Mouse (Mus musculus): ENCODE results near the gene Shisa8. TPM values are rescaled to one million over a fixed set of nuclear protein-coding genes. Genes with fewer than 3 reads are reported as not detected.

Shisa8 gene
- polyA plus RNA-seq, 1 experiment from 2014 or later = 0.21 TPM

DNA sequence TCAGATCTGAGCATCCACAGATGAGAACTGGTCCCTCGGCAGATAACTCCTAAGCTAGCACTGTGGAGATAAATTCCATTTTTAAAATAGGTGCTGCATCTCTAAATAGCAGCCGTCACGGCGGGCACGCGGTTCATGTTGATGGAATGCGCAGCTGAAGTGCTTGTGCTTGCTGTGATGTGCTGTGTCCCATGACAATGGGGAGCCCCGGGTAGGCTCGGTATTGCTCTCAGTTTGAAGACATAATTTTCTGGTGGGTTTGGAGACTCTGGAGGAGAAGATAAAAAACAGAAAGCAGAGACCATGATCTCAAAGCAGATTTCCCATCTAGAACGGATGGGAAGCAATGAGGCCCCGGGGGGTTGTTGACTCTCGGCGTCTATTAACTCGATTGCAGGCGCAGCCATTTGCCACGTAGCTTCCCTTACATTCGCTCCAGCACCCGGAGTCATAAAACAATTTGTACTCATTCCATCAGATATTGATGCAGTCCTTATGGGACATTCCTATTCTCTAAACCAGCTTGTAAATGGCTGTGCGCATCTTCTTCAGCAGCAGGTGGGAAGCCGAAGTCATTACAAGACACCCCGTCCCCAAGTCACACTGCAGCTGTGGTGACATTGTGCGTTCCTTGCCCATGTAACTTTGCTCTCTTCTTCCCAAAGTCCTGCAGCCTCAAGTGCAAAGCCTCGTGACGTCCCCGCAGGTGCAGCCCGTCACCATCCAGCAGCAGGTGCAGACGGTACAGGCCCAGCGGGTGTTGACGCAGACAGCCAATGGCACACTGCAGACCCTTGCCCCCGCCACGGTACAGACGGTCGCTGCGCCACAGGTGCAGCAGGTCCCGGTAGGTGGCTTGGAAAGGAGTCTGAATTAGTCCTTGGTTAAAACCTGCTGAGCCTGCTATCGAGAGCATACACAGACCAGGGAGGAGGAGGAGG lies 41.9 kb downstream of the Shisa8 start:
- Histone ChIP-seq H3K36me3 (peaks cover 57% of the 10 kb centered on the region), H3K4me1 (peaks cover 56% of the 10 kb centered on the region), H3K9me3 (no peaks in the 10 kb centered on the region), H3K4me2 (peak overlapping the region; percentile 24), H3K4me3 (no peak overlapping the region), H3K27ac (replicated peaks) (peak overlapping the region; percentile 77), H3K27me3 (replicated peaks) (no peaks in the 10 kb centered on the region), H3K9ac (no peak overlapping the region)
- WGBS = 72% methylated on average over 36 of the region's 36 CpGs
- ATAC-seq (ENCODE audit: extremely low read depth, insufficient number of reproducible peaks, low FRiP score, low TSS enrichment) = no peak

DNA sequence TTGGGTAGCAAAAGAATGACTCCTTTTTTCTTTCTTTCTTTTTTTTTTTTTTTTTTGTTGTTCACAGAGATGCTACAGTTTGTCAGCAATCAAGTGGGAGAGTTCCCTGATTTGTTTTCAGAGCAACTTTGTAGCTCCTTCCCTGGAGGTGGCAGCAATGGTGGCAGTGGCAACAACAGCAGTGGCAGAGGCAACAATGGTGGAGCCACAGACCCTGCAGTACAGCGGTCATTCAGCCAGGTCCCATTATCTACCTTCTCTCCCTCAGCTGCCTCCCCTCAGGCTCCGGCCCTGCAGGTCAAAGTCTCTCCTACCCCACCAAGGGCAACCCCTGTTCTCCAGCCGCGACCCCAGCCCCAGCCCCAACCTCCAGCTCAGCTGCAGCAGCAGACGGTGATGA lies 42.9 kb downstream of the Shisa8 start:
- H3K4me3 ChIP-seq = no peak overlapping the region
- H3K27ac ChIP-seq (replicated peaks) = peak overlapping the region; percentile 77
- H3K4me2 ChIP-seq = peak overlapping the region; percentile 24
- no peak for ATAC-seq (ENCODE audit: extremely low read depth, insufficient number of reproducible peaks, low FRiP score, low TSS enrichment)
- peaks cover 47% of the 10 kb centered on the region for H3K36me3 ChIP-seq
- H3K9ac ChIP-seq = peak overlapping the region; percentile 8; the same call in 1 of the 2 replicates
- H3K9me3 ChIP-seq = no peaks in the 10 kb centered on the region
- peaks cover 66% of the 10 kb centered on the region for H3K4me1 ChIP-seq
- 52% methylated on average over 5 of the region's 5 CpGs for WGBS
- no peaks in the 10 kb centered on the region for H3K27me3 ChIP-seq (replicated peaks)

DNA sequence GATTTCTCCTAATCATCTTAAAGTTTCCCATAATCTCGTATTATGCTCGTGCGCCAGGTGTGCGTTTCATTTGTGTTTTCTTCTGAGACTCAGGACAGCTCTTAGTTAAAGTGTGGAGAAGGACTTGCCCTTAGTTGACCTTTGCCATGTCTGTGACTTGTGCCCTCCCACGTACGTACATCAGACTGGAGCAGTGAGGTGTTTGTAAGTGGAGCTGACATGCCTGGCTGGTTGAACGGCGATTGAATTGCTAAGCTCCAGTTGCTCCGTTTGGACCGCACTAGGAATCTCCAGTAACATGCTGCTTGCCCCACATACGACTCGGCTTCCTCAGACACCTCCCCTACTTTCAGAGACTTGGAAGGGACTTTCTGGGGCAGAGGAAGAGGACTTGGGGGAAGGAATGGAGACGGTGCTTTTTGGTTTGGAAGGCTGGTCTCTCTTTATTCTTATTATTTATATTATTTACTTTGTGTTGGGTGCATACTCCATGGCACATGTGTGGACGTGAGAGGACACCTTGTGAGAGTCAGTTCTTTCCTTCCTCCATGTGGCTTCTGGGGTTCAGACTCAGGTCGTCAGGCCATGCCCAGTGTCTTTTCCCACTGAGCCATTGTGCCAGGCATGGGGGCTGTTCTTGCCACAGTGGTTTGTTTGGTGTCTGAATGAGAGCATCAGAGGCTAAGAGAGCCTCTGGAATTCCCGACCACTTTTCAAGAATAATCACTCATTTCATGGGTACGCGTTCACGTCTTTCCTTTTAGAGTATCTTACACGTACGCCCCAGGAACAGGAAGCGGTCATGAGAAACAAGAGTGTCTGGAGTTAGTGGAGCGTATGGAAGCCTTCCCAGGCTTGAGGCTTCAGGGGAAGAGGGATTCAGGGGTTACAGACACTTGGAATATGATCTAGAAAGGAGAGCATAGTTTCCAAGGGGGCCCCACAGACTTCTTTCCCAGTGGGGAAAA lies 45.1 kb downstream of the Shisa8 start:
- Histone ChIP-seq H3K4me3 (no peak overlapping the region), H3K36me3 (peaks cover 27% of the 10 kb centered on the region), H3K27me3 (replicated peaks) (no peaks in the 10 kb centered on the region), H3K9ac (peak overlapping the region; percentile 12), H3K27ac (replicated peaks) (peak overlapping the region; percentile 29), H3K4me1 (peaks cover 87% of the 10 kb centered on the region), H3K4me2 (no peak overlapping the region), H3K9me3 (no peaks in the 10 kb centered on the region)
- WGBS = 56% methylated on average over 23 of the region's 23 CpGs
- ATAC-seq (ENCODE audit: extremely low read depth, insufficient number of reproducible peaks, low FRiP score, low TSS enrichment) = no peak

DNA sequence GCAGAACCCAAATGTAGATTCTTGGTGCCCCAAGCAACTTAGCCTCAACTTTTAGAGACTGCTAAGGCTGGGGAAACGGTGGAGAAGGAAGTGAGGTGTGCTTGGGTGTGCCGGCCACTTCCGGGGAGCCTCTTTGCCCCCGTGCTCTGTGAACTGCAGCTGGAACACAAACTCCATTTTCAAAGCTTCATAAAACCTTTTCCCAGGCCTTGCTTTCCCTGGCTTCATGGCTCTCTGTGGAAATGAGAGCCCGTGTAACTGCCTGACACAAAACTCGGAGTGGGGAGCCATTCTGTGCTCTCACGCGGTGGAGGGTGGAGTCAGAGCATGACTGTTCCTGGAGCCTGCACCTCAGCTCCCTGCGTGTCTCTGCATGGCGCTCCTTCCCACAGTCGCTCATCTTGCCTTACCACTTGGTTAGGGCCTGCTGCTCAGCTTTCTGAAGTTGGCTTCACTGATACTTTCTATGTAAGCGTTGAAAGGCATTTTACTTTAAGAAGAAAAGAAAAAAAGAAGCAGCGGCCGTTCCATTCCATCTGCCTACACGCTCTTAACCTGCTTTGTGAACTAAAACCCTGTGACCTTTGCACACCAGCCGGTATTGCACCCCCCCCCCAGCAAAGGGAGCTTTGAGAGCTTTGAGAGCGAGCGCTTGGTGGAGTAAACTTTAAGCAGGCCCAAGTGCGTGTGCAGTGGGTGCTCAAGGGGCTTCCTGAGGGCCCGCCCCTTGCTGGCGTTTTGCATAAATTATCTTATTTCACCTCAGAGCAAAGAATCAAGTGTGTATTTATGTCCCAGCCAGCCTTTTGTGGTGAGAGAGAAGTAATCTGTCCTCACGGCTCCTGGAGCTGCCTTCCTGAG lies 46.1 kb downstream of the Shisa8 start:
- H3K9me3 ChIP-seq = no peaks in the 10 kb centered on the region
- H3K4me3 ChIP-seq = no peak overlapping the region
- 64% methylated on average over 22 of the region's 22 CpGs for WGBS
- H3K27me3 ChIP-seq (replicated peaks) = no peaks in the 10 kb centered on the region
- no peak for ATAC-seq (ENCODE audit: extremely low read depth, insufficient number of reproducible peaks, low FRiP score, low TSS enrichment)
- H3K4me2 ChIP-seq = 0 out of 2 replicates have a peak overlapping the region, but pooled peaks have one; percentile 6
- H3K27ac ChIP-seq (replicated peaks) = peak overlapping the region; percentile 29; the same call in 1 of the 2 replicates
- peak overlapping the region; percentile 47 for H3K9ac ChIP-seq
- peaks cover 17% of the 10 kb centered on the region for H3K36me3 ChIP-seq
- peaks cover 98% of the 10 kb centered on the region for H3K4me1 ChIP-seq

DNA sequence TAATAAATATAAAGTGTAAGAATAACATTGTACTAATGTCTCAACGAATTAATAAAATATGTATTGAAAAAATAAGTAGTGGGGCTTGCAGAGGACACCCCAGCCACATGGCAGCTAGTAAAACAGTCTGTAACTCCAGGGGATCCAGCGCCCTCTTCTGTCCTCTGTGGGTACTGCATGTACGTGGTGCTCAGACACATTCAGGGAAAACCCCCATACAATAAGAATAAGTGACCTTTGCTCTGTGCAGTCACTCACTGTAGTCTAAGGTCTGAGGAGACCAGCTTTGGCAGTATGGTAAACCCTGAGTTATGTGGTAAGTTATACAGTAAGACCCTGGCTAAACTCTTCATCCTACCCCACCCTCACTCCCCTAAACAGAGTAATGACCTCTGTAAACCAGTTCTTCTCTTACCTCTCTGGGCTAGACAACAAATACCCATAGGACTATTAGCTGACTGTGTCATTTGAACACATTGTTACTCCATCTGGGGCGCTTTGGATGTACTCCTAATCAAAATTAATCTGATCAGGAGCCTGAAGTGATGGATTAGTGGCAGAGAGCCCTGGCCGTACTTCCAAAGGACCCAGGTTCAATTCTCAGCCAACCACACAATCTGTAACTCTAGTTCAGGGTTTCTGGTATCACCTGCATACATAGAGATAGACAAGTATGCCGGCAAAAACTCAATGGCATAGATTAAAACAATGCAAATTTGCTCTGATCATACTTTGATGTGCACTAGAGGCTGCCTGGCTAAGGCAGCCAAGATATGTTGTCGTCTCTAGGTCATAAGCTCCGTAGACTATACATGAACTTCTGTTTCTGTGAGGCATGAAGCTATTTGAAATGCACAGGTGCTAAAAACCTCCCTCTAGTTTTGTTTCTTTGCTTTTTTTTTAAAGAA lies 47.0 kb downstream of the Shisa8 start:
- H3K4me2 ChIP-seq = no peak overlapping the region
- peaks cover 99% of the 10 kb centered on the region for H3K4me1 ChIP-seq
- H3K27ac ChIP-seq (replicated peaks) = 0 out of 2 replicates have a peak overlapping the region, but pooled peaks have one; percentile 12
- ATAC-seq (ENCODE audit: extremely low read depth, insufficient number of reproducible peaks, low FRiP score, low TSS enrichment) = no peak
- H3K4me3 ChIP-seq = no peak overlapping the region
- H3K36me3 ChIP-seq = peaks cover 8% of the 10 kb centered on the region
- H3K27me3 ChIP-seq (replicated peaks) = no peaks in the 10 kb centered on the region
- H3K9me3 ChIP-seq = no peaks in the 10 kb centered on the region
- peak overlapping the region; percentile 30; the same call in 1 of the 2 replicates for H3K9ac ChIP-seq
- WGBS = 55% methylated on average over 8 of the region's 8 CpGs

DNA sequence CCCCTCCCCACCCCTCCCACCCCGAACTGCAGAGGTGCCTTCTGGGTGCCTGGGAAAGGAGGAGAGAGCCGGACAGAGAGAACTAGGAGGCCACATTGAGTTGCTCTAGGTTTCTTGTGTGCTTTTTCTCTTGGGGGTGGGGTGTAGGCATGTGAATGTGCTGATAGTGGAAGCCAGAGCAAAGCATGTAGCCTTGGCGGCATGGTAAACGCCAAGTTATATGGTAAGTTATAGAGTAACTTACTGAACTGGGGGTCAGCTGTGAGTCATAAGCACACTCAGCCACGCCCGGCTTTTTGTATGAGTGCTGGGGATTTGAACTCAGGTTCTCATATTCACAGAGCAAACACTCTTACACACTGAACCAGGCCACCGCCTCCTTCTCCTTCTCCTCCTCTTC lies 48.1 kb downstream of the Shisa8 start:
- Histone ChIP-seq H3K4me2 (0 out of 2 replicates have a peak overlapping the region, but pooled peaks have one; percentile 20), H3K36me3 (no peaks in the 10 kb centered on the region), H3K9me3 (no peaks in the 10 kb centered on the region), H3K4me3 (no peak overlapping the region), H3K27me3 (replicated peaks) (no peaks in the 10 kb centered on the region), H3K27ac (replicated peaks) (peak overlapping the region; percentile 13), H3K9ac (peak overlapping the region; percentile 35; the same call in 1 of the 2 replicates), H3K4me1 (peaks cover 99% of the 10 kb centered on the region)
- no peak for ATAC-seq (ENCODE audit: extremely low read depth, insufficient number of reproducible peaks, low FRiP score, low TSS enrichment)
- WGBS = 52% methylated on average over 7 of the region's 7 CpGs

DNA sequence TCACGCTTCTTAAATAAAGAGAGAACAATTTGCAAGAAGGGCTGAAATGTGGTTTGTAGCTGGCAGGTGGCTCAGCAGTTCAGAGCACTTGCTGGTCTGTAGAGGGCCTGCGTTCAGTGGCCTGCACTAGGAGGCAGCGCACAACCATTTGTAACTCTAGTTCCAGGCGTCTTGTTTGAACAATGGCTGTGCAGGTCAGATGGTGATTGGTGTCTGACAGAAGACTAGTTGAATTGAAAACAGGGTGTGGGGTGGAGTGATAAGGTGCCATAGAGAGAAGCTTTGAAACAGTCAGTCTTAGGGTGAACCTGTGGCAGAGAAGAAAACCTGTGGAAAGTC lies 48.6 kb downstream of the Shisa8 start:
- 62% methylated on average over 4 of the region's 4 CpGs for WGBS
- no peak overlapping the region for H3K4me3 ChIP-seq
- H3K4me1 ChIP-seq = peaks cover 99% of the 10 kb centered on the region
- no peaks in the 10 kb centered on the region for H3K9me3 ChIP-seq
- ATAC-seq (ENCODE audit: extremely low read depth, insufficient number of reproducible peaks, low FRiP score, low TSS enrichment) = no peak
- no peaks in the 10 kb centered on the region for H3K36me3 ChIP-seq
- H3K27me3 ChIP-seq (replicated peaks) = no peaks in the 10 kb centered on the region
- peak overlapping the region; percentile 35; the same call in 1 of the 2 replicates for H3K9ac ChIP-seq
- peak overlapping the region; percentile 13 for H3K27ac ChIP-seq (replicated peaks)
- H3K4me2 ChIP-seq = 0 out of 2 replicates have a peak overlapping the region, but pooled peaks have one; percentile 20

DNA sequence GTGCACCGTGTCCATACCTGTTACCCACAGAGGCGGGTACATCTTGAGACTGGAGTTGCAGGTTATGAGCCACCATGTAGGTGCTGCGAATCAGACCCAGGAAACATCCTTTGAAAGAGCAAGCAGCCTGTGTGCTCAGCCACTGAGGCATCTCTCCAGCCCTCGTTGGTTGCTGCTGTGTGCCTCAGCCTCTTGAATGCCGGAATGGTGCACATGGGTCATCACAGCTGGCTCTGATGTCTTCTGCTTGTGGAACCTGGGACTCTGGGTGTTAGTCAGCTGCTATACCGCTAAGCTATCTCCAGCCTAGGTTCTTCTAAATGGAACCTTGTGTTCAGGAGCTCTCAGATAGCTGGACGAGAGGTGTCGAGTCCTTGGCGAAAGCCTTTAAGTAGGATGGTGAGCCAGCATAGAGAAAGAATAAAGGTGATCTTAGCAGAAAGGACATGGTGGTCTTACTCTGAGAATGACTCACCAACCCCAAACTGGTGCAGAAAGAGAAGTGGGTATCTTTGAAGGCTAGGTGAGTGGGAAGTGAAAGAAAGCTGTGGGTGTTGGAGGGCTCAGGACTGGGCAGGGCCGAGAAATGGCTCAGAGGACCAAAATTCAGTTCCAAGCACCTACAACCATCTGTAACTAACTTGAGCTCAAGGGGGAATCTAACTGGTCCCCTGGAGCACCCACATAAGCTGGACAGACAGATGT lies 49.1 kb downstream of the Shisa8 start:
- Histone ChIP-seq H3K9me3 (no peaks in the 10 kb centered on the region), H3K27me3 (replicated peaks) (no peaks in the 10 kb centered on the region), H3K36me3 (no peaks in the 10 kb centered on the region), H3K4me1 (peaks cover 99% of the 10 kb centered on the region), H3K9ac (0 out of 2 replicates have a peak overlapping the region, but pooled peaks have one; percentile 35), H3K27ac (replicated peaks) (peak overlapping the region; percentile 13; the same call in 1 of the 2 replicates), H3K4me3 (no peak overlapping the region), H3K4me2 (0 out of 2 replicates have a peak overlapping the region, but pooled peaks have one; percentile 20)
- 75% methylated on average over 10 of the region's 10 CpGs for WGBS
- ATAC-seq (ENCODE audit: extremely low read depth, insufficient number of reproducible peaks, low FRiP score, low TSS enrichment) = no peak

DNA sequence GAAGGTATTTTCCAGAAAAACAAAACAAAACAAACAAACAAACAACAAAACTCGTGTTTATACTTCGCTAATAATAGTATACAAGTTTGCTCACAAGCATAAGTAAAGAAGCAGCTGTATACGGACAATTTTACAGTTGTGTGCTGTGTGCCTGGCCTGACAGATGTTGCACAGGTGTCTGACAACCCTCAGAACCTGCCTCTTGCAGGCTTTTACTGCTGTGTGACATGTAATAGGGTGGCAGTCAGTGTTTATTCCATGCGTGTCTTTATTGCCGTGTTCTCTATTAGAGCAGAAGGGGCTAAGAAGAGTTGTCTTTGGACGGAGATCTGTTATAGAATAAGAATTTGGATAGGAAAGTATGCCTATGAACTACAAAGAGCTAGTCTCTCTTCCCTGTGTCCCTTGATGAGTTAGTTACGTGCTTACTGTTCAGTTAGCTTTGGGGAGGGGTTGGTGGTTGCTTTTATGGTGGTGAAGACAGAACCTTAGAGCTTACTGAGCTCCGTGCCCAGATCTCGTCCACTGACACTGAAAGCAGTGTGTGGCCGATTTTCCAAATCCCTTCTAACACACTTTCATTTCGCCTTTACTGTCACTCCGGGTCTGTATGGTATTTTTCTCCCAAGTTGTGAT lies 50.5 kb downstream of the Shisa8 start:
- H3K27ac ChIP-seq (replicated peaks) = 0 out of 2 replicates have a peak overlapping the region, but pooled peaks have one; percentile 55
- WGBS = 89% methylated on average over 12 of the region's 12 CpGs
- ATAC-seq (ENCODE audit: extremely low read depth, insufficient number of reproducible peaks, low FRiP score, low TSS enrichment) = no peak

More for the DNA sequence above, 50.5 kb downstream of the Shisa8 start:
- H3K4me3 ChIP-seq = no peak overlapping the region
- H3K4me1 ChIP-seq = peaks cover 98% of the 10 kb centered on the region
- no peak overlapping the region for H3K4me2 ChIP-seq
- H3K36me3 ChIP-seq = no peaks in the 10 kb centered on the region; the same call in 1 of the 2 replicates
- no peaks in the 10 kb centered on the region for H3K27me3 ChIP-seq (replicated peaks)
- H3K9me3 ChIP-seq = no peaks in the 10 kb centered on the region
- no peak overlapping the region for H3K9ac ChIP-seq

All from heart, embryonic 13.5 days (tissue).